Mouse (Mus musculus): ENCODE measurements around the gene Amfr.

Gene Amfr

DNA sequence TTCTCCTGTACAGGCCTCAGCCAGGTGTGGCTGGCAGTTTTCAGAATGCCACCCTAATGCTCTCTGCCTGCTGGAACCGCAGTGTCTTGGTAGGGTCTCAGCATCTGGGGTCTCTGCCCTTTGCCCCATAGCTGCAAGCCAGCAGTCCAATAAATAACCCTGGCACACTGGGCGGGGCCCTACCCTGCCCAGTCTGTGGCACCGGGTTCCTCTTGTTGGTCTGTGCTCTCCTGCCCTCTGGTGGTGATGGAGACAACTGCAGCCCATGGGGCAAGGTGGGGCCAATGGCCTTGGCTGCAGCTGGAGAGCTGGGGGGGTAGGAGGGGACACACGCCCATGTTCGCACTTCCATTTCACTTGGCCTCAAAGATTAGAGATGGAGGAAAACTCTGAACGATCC is 79.8 kb downstream of the Amfr start:
- DNase-seq (ENCODE audit: low read depth, low spot score) = peak; percentile 76

DNA sequence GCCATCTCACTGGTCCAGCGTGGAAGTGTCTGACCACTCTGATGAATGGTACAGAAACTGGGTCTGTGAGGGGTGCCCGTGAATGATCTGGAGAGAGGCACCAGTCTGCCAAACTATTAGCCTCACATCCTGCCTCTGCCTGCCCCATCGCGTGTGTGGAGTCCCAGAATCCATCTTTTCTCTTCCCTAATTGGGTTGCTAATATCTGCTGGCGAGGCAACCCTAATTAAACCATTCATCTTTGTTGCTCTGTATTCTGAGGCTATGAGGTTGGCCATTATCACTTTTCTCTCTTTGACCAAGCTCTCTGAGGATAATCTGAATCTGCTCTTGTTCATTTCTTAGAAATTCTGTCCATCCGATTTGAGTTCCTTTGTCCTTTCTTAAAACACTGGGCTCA is 81.3 kb downstream of the Amfr start:
- DNase-seq (ENCODE audit: low read depth, low spot score) = no peak

DNA sequence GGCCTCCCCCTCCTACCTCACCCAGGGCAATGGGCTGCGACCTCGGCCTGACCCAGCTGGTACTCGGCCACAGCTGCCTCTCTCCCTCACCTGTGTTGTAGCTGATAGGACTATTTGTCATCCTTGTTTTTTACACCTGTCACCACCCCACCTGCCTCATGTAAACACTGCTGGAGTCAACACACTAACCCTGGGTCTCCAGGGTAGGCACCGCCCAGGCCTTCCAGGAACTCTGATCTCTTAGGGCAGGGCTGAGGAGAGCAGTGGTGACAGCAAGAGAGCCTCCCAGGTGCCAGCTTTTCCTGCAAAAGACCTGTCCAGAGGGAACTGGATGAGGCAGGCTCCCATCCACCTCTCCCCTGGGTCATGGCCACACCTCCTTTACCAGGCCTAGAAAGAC is 83.4 kb downstream of the Amfr start:
- DNase-seq (ENCODE audit: low read depth, low spot score) = no peak

DNA sequence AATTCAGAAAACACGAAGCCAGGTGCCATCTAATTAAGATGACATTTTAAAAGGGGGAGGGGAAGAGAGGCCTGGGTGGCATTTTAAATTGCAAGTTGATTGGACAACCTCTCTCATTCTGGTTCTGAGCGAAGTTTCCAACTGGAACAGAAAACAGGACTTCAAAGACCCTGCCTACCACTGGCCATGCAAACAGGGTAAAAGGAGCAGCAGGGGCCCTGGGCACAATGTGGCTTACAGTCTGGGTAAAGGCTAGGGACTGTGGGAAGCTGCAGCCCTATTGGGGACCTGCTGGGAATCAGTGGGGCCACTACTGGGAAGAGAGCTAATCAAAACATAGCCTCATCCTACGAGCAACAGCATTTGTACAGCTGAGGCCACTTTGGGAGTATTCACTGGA is 87.1 kb downstream of the Amfr start:
- no peak for DNase-seq (ENCODE audit: low read depth, low spot score)

DNA sequence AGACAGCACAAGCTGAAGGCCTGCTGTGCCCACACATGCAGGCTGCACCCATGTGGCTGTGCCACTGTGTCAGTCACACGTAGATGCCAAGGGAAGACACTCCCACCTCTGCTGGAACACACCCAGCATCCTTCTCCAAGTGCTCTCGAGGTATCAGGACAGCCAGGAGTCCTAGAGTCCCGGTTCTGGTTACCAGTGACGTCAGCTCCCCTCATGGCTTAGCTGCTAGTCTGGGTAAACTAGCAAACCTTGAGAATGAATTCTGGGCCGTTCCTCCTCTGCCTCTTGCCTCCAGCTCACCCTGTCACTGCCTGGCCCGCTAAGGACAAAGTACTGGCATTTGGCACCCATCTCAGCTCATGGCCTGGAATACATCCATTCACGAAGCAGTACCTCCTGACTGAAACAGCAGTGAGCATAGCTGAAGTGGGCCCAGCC is 88.7 kb downstream of the Amfr start:
- DNase-seq (ENCODE audit: low read depth, low spot score) = no peak
